Mouse (Mus musculus) heart, adult 2 months (tissue): Measurements from ENCODE around the gene Foxn3.

Experiments
- CTCF ChIP-seq: fragments of 200-600 bp; IDR thresholded peaks from 2 replicates; pipeline ENCODE4 v1.8.1; 2022; ENCODE audit warnings: antibody characterized with exemption, mild to moderate bottlenecking, moderate library complexity
- EP300 ChIP-seq: fragments of 200-500 bp; IDR thresholded peaks from 2 replicates; pipeline ENCODE4 v1.6.1; 2011; ENCODE audit warnings: low read depth, low read length, control low read depth; ENCODE audit not compliant: insufficient read depth

DNA sequence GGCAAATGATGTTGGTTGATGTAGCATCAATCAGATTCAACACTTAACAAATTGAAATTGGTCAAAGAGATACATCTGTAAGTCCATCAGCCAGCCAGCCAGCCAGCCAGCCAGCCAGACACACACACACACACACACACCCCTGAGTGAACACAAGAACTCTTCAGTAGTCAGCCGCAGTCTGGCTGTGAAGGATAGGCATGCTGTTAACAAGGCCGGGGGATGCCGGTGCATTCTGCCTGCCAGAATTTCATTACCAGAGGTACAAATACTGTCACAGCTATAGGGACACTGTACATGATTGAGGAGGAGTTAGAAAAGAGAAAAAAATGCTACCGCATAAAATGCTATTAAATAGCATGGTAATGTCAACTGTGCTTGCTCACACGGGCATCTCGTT lies 271.2 kb downstream of the Foxn3 start:
- no peak for TF ChIP-seq CTCF
- TF ChIP-seq EP300, result no peak
